Mouse (Mus musculus): ENCODE measurements at regions not wholly inside any gene's neighbourhood (a gene's known extent, or its start where the extent isn't known, plus 50 kb on each side); places are given as distances from the start of the nearest gene placed in this dataset.

- H3K4me3 ChIP-seq (ENCODE audit: insufficient read depth, low read length): no peak overlapping the region
Measured at GRCm38 (mm10) chr2:106195170-106195569, 191.8 kb upstream of the Dnajc24 start.

GRCm38 (mm10) chr2:106194369-106195023 lies 191.1 kb upstream of the Dnajc24 start:
- no peak overlapping the region for H3K27ac ChIP-seq (ENCODE audit: insufficient read depth, low read length)
- H3K4me1 ChIP-seq (ENCODE audit: control insufficient read depth, insufficient read depth, low read length): no peaks in the 10 kb centered on the region
- TF ChIP-seq CTCF (IDR thresholded peaks at IDR 0.05; ENCODE audit: extremely low read depth, insufficient read depth, low read length) (peak; percentile 61), POLR2A (IDR thresholded peaks at IDR 0.05; ENCODE audit: extremely low read depth, insufficient read depth, low read length) (no peak)
- no peak overlapping the region for H3K4me3 ChIP-seq (ENCODE audit: insufficient read depth, low read length)

More at GRCm38 (mm10) chr2:106195170-106195569, 191.8 kb upstream of the Dnajc24 start:
- TF ChIP-seq POLR2A (IDR thresholded peaks at IDR 0.05; ENCODE audit: extremely low read depth, insufficient read depth, low read length): no peak
- no peak for TF ChIP-seq CTCF (IDR thresholded peaks at IDR 0.05; ENCODE audit: extremely low read depth, insufficient read depth, low read length)
- no peak overlapping the region for H3K27ac ChIP-seq (ENCODE audit: insufficient read depth, low read length)
- no peaks in the 10 kb centered on the region for H3K4me1 ChIP-seq (ENCODE audit: control insufficient read depth, insufficient read depth, low read length)

GRCm38 (mm10) chr2:106193889-106194347 lies 190.6 kb upstream of the Dnajc24 start:
- H3K4me1 ChIP-seq (ENCODE audit: control insufficient read depth, insufficient read depth, low read length): no peaks in the 10 kb centered on the region
- no peak overlapping the region for H3K4me3 ChIP-seq (ENCODE audit: insufficient read depth, low read length)
- TF ChIP-seq POLR2A (IDR thresholded peaks at IDR 0.05; ENCODE audit: extremely low read depth, insufficient read depth, low read length) (no peak), CTCF (IDR thresholded peaks at IDR 0.05; ENCODE audit: extremely low read depth, insufficient read depth, low read length) (no peak)
- H3K27ac ChIP-seq (ENCODE audit: insufficient read depth, low read length): no peak overlapping the region

- no peak for TF ChIP-seq CTCF (IDR thresholded peaks at IDR 0.05; ENCODE audit: extremely low read depth, insufficient read depth, low read length)
- TF ChIP-seq POLR2A (IDR thresholded peaks at IDR 0.05; ENCODE audit: extremely low read depth, insufficient read depth, low read length): no peak
- H3K4me3 ChIP-seq (ENCODE audit: insufficient read depth, low read length): no peak overlapping the region
- H3K27ac ChIP-seq (ENCODE audit: insufficient read depth, low read length): no peak overlapping the region
Measured at GRCm38 (mm10) chr2:106190579-106191322, 187.4 kb upstream of the Dnajc24 start.

GRCm38 (mm10) chr2:106183651-106184050 lies 180.3 kb upstream of the Dnajc24 start:
- no peaks in the 10 kb centered on the region for H3K4me1 ChIP-seq (ENCODE audit: control insufficient read depth, insufficient read depth, low read length)
- TF ChIP-seq POLR2A (IDR thresholded peaks at IDR 0.05; ENCODE audit: extremely low read depth, insufficient read depth, low read length) (no peak), CTCF (IDR thresholded peaks at IDR 0.05; ENCODE audit: extremely low read depth, insufficient read depth, low read length) (no peak)
- no peak overlapping the region for H3K27ac ChIP-seq (ENCODE audit: insufficient read depth, low read length)
- H3K4me3 ChIP-seq (ENCODE audit: insufficient read depth, low read length): no peak overlapping the region

More at GRCm38 (mm10) chr2:106190579-106191322, 187.4 kb upstream of the Dnajc24 start:
- H3K4me1 ChIP-seq (ENCODE audit: control insufficient read depth, insufficient read depth, low read length): no peaks in the 10 kb centered on the region

GRCm38 (mm10) chr2:106182051-106182450 lies 178.7 kb upstream of the Dnajc24 start:
- TF ChIP-seq POLR2A (IDR thresholded peaks at IDR 0.05; ENCODE audit: extremely low read depth, insufficient read depth, low read length): no peak
- no peak for TF ChIP-seq CTCF (IDR thresholded peaks at IDR 0.05; ENCODE audit: extremely low read depth, insufficient read depth, low read length)
- Histone ChIP-seq H3K27ac (ENCODE audit: insufficient read depth, low read length) (no peak overlapping the region), H3K4me3 (ENCODE audit: insufficient read depth, low read length) (no peak overlapping the region), H3K4me1 (ENCODE audit: control insufficient read depth, insufficient read depth, low read length) (no peaks in the 10 kb centered on the region)

GRCm38 (mm10) chr2:106162681-106163080 lies 159.3 kb upstream of the Dnajc24 start:
- no peak overlapping the region for H3K4me3 ChIP-seq (ENCODE audit: insufficient read depth, low read length)
- H3K27ac ChIP-seq (ENCODE audit: insufficient read depth, low read length): no peak overlapping the region
- no peaks in the 10 kb centered on the region for H3K4me1 ChIP-seq (ENCODE audit: control insufficient read depth, insufficient read depth, low read length)
- TF ChIP-seq CTCF (IDR thresholded peaks at IDR 0.05; ENCODE audit: extremely low read depth, insufficient read depth, low read length) (no peak), POLR2A (IDR thresholded peaks at IDR 0.05; ENCODE audit: extremely low read depth, insufficient read depth, low read length) (no peak)

- Histone ChIP-seq H3K4me1 (ENCODE audit: control insufficient read depth, insufficient read depth, low read length) (no peaks in the 10 kb centered on the region), H3K27ac (ENCODE audit: insufficient read depth, low read length) (no peak overlapping the region), H3K4me3 (ENCODE audit: insufficient read depth, low read length) (no peak overlapping the region)
- no peak for TF ChIP-seq CTCF (IDR thresholded peaks at IDR 0.05; ENCODE audit: extremely low read depth, insufficient read depth, low read length)
Measured at GRCm38 (mm10) chr2:106161877-106162276, 158.5 kb upstream of the Dnajc24 start.

GRCm38 (mm10) chr2:106149701-106150100 lies 146.4 kb upstream of the Dnajc24 start:
- H3K4me1 ChIP-seq (ENCODE audit: control insufficient read depth, insufficient read depth, low read length): no peaks in the 10 kb centered on the region
- no peak overlapping the region for H3K4me3 ChIP-seq (ENCODE audit: insufficient read depth, low read length)
- TF ChIP-seq CTCF (IDR thresholded peaks at IDR 0.05; ENCODE audit: extremely low read depth, insufficient read depth, low read length) (no peak), POLR2A (IDR thresholded peaks at IDR 0.05; ENCODE audit: extremely low read depth, insufficient read depth, low read length) (no peak)
- no peak overlapping the region for H3K27ac ChIP-seq (ENCODE audit: insufficient read depth, low read length)

GRCm38 (mm10) chr2:106140931-106141330 lies 137.6 kb upstream of the Dnajc24 start:
- Histone ChIP-seq H3K27ac (ENCODE audit: insufficient read depth, low read length) (no peak overlapping the region), H3K4me1 (ENCODE audit: control insufficient read depth, insufficient read depth, low read length) (no peaks in the 10 kb centered on the region), H3K4me3 (ENCODE audit: insufficient read depth, low read length) (no peak overlapping the region)
- TF ChIP-seq CTCF (IDR thresholded peaks at IDR 0.05; ENCODE audit: extremely low read depth, insufficient read depth, low read length) (no peak), POLR2A (IDR thresholded peaks at IDR 0.05; ENCODE audit: extremely low read depth, insufficient read depth, low read length) (no peak)

All from cortical plate, adult 2 months (tissue).